Mouse (Mus musculus): ENCODE measurements around the gene Tmem106b.

DNA sequence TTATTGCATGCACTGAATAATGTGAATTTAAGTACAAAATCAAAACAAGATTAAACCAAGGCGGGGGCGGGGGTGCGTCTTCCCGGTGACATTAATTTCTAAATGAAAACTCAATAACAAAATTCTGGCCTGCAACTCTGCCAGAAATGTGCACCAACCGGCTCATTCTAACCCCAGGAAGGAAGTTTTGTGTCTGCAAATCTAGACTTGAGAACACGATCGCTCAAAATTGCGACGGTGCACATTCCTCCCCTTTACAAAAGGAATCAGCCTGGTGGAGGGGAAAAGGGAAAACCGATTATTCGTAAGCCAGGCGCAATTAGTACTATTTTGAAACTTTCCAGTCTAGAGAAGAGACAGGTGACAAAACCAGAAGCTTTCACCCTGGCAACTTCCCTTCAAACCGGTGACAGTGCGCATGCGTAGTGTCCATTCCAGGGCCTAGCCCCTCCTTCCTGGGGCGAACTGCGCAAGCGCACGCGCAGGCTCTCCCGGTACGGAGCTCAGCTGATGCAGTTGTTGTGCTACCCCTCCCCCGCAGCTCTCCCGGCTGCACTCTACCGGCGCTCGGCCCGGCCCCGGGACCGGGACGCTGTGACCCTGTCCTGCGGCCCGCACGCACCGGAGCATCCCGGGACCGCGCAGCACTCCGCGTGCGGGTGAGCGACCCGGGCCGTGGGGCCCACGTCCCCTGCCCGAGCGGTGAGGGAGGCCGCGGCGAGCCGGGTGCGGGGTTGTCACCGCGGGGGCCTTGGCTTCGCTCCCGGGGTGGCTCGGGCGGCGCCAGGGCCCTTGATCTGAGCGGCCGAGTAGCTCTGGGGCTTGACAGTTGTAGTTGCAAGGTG is at the start of gene Tmem106b:
- TF ChIP-seq GATA1 (IDR thresholded peaks at IDR 0.05; ENCODE audit: borderline replicate concordance, low read length) (no peak), FLI1 (IDR thresholded peaks at IDR 0.05; ENCODE audit: low read length) (no peak)
